Mouse (Mus musculus) neural tube, embryonic 15.5 days (tissue): Measurements from ENCODE around the gene Olfr299. TPM values are rescaled to one million over a fixed set of nuclear protein-coding genes. Genes with fewer than 3 reads are reported as not detected.

Source experiments
- ATAC-seq: fragments of 200-750 bp; cut with Nextera tagmentation; 2 replicates; pipeline ENCODE4 v1.8.0; 2017; ENCODE audit warnings: mild to moderate bottlenecking, moderate TSS enrichment, moderate library complexity; ENCODE audit not compliant: low FRiP score
- H3K27ac ChIP-seq: fragments of 300-500 bp; sonication (generic); replicated peaks from 2 replicates; pipeline ENCODE4 v1.5.1; 2015; ENCODE audit warnings: mild to moderate bottlenecking, inconsistent platforms
- H3K27me3 ChIP-seq: fragments of 300-500 bp; sonication (generic); replicated peaks from 2 replicates; pipeline ENCODE4 v1.6.1; 2015; ENCODE audit warnings: inconsistent platforms
- H3K36me3 ChIP-seq: fragments of 300-500 bp; sonication (generic); 2 replicates; pipeline ENCODE4 v1.6.1; 2015; ENCODE audit warnings: inconsistent platforms
- H3K4me1 ChIP-seq: fragments of 300-500 bp; sonication (generic); 2 replicates; pipeline ENCODE4 v1.6.1; 2015; ENCODE audit warnings: inconsistent platforms
- H3K4me2 ChIP-seq: fragments of 300-500 bp; sonication (generic); 2 replicates; pipeline ENCODE4 v1.6.1; 2015; ENCODE audit warnings: inconsistent platforms, mild to moderate bottlenecking, moderate library complexity
- H3K4me3 ChIP-seq: fragments of 300-500 bp; sonication (generic); replicated peaks from 2 replicates; pipeline ENCODE4 v1.5.1; 2015; ENCODE audit warnings: mild to moderate bottlenecking, inconsistent platforms
- H3K9ac ChIP-seq: fragments of 300-500 bp; sonication (generic); replicated peaks from 2 replicates; pipeline ENCODE4 v1.6.1; 2015; ENCODE audit warnings: mild to moderate bottlenecking, inconsistent platforms
- H3K9me3 ChIP-seq: fragments of 300-500 bp; sonication (generic); replicated peaks from 2 replicates; pipeline ENCODE4 v1.6.1; 2016; ENCODE audit warnings: inconsistent platforms
- WGBS: fragments of 180-500 bp; shearing (Covaris S2); methylation state at CpG from one replicate; pipeline ENCODE4 v1.1.7; 2015; ENCODE audit warnings: mixed read lengths; 5-methylcytosine and 5-hydroxymethylcytosine counted together
- polyA plus RNA-seq: library from polyadenylated mRNA; unstranded; fragments of >200 nt; fragmentation: Nextera tagmentation; extraction: Ambion mirVana; gene quantifications from 2 replicates; pipeline ENCODE4 v1.2.1, GENCODE M21; 2015

Olfr299 gene
- not detected in 2 replicates for polyA plus RNA-seq

- Histone ChIP-seq H3K27ac (no peak within 1 kb of the TSS), H3K9ac (no peak within 1 kb of the TSS), H3K9me3 (no peaks in the 10 kb centered on the region), H3K36me3 (no peaks in the 10 kb centered on the region), H3K4me1 (no peaks in the 10 kb centered on the region), H3K4me3 (no peak within 1 kb of the TSS), H3K27me3 (no peaks in the 10 kb centered on the region), H3K4me2 (no peak within 1 kb of the TSS)
- 64% methylated on average over 1 of the region's 1 CpGs for WGBS
- ATAC-seq: no peak
These were observed at the start of gene Olfr299 for GRCm38 (mm10) chr7:86459621-86460020. TSS of gene Olfr299 (plus strand) at chr7:86459921.

GRCm38 (mm10) chr7:86492384-86492783 lies 32.7 kb downstream of the Olfr299 start, which contains the start of gene Olfr298:
TSS of gene Olfr298 (minus strand) at chr7:86492484.
- no peak within 1 kb of the TSS for H3K27ac ChIP-seq
- H3K4me3 ChIP-seq: no peak within 1 kb of the TSS
- no peaks in the 10 kb centered on the region for H3K27me3 ChIP-seq
- no peaks in the 10 kb centered on the region for H3K4me1 ChIP-seq
- ATAC-seq: no peak
- no peak within 1 kb of the TSS for H3K9ac ChIP-seq
- 74% methylated on average over 1 of the region's 1 CpGs for WGBS
- H3K9me3 ChIP-seq: no peaks in the 10 kb centered on the region
- H3K4me2 ChIP-seq: no peak within 1 kb of the TSS
- H3K36me3 ChIP-seq: no peaks in the 10 kb centered on the region

Other genes starting within 250 kb of the Olfr299 start
- not detected in 2 replicates for gene Vmn2r76, start 213.6 kb upstream of the Olfr299 start, polyA plus RNA-seq
- gene Olfr310, start 182.7 kb upstream of the Olfr299 start, polyA plus RNA-seq: not detected in 2 replicates
- not detected in 2 replicates for gene Olfr309, start 146.2 kb upstream of the Olfr299 start, polyA plus RNA-seq
- gene Olfr308, start 134.3 kb upstream of the Olfr299 start, polyA plus RNA-seq: not detected in 2 replicates
- gene Olfr307, start 122.3 kb upstream of the Olfr299 start, polyA plus RNA-seq: not detected in 2 replicates
- not detected in 2 replicates for gene Olfr305, start 93.0 kb upstream of the Olfr299 start, polyA plus RNA-seq
- not detected in 2 replicates for gene Olfr304, start 73.3 kb upstream of the Olfr299 start, polyA plus RNA-seq
- gene Olfr303, start 62.1 kb upstream of the Olfr299 start, polyA plus RNA-seq: not detected in 2 replicates
- not detected in 2 replicates for gene Olfr301, start 56.1 kb upstream of the Olfr299 start, polyA plus RNA-seq
- not detected in 2 replicates for gene Olfr298, start 32.6 kb downstream of the Olfr299 start, polyA plus RNA-seq
- not detected in 2 replicates for gene Olfr297, start 60.0 kb downstream of the Olfr299 start, polyA plus RNA-seq
- gene Olfr295, start 123.9 kb downstream of the Olfr299 start, polyA plus RNA-seq: not detected in 2 replicates
- gene Olfr294, start 156.7 kb downstream of the Olfr299 start, polyA plus RNA-seq: not detected in 2 replicates
- gene Olfr293, start 189.1 kb downstream of the Olfr299 start, polyA plus RNA-seq: not detected in 2 replicates
- not detected in 2 replicates for gene Olfr292, start 228.4 kb downstream of the Olfr299 start, polyA plus RNA-seq